Mouse (Mus musculus) embryonic facial prominence, embryonic 11.5 days (tissue): ENCODE results near the gene Rpl26. TPM values are rescaled to one million over a fixed set of nuclear protein-coding genes. Genes with fewer than 3 reads are reported as not detected.

Source experiments
- ATAC-seq: fragments of 200-750 bp; cut with Nextera tagmentation; replicated peaks from 2 replicates; pipeline ENCODE4 v1.8.0; 2017; ENCODE audit warnings: low read depth; ENCODE audit not compliant: insufficient number of reproducible peaks, low FRiP score, low TSS enrichment
- DNase-seq: peaks from one replicate; pipeline ENCODE4 v3.0.0-alpha.2; 2015; ENCODE audit warnings: low spot score
- H3K27ac ChIP-seq: fragments of 300-500 bp; sonication (generic); replicated peaks from 2 replicates; pipeline ENCODE4 v1.5.1; 2014; ENCODE audit warnings: mild to moderate bottlenecking, low read depth, low read length, control low read depth
- H3K27me3 ChIP-seq: fragments of 300-500 bp; sonication (generic); 2 replicates; pipeline ENCODE4 v1.6.1; 2014; ENCODE audit warnings: mild to moderate bottlenecking, low read length, moderate library complexity, mixed read lengths; ENCODE audit not compliant: control insufficient read depth, insufficient read depth
- H3K36me3 ChIP-seq: fragments of 300-500 bp; sonication (generic); replicated peaks from 2 replicates; pipeline ENCODE4 v1.6.1; 2014; ENCODE audit warnings: low read depth, mild to moderate bottlenecking, low read length, moderate library complexity, mixed read lengths; ENCODE audit not compliant: control insufficient read depth, insufficient read depth
- H3K4me1 ChIP-seq: fragments of 300-500 bp; sonication (generic); 2 replicates; pipeline ENCODE4 v1.6.1; 2014; ENCODE audit warnings: low read length, mixed read lengths; ENCODE audit not compliant: control insufficient read depth, insufficient read depth
- H3K4me2 ChIP-seq: fragments of 300-500 bp; sonication (generic); 2 replicates; pipeline ENCODE4 v1.6.1; 2014; ENCODE audit warnings: low read depth, mild to moderate bottlenecking, control low read depth, low read length, moderate library complexity
- H3K4me3 ChIP-seq: fragments of 300-500 bp; sonication (generic); 2 replicates; pipeline ENCODE4 v1.5.1; 2014; ENCODE audit warnings: low read depth, low read length, control low read depth
- H3K9ac ChIP-seq: fragments of 300-500 bp; sonication (generic); replicated peaks from 2 replicates; pipeline ENCODE4 v1.6.1; 2014; ENCODE audit warnings: mild to moderate bottlenecking, control low read depth, low read length
- H3K9me3 ChIP-seq: fragments of 300-500 bp; sonication (generic); replicated peaks from 2 replicates; pipeline ENCODE4 v1.6.1; 2016; ENCODE audit warnings: mild to moderate bottlenecking, low read length, inconsistent platforms, mixed read lengths; ENCODE audit not compliant: control insufficient read depth
- WGBS: fragments of 180-500 bp; shearing (Covaris S2); extraction: QIAGEN DNeasy Blood & Tissue Kit; methylation state at CpG from one replicate; pipeline ENCODE4 v1.1.7; 2014; 5-methylcytosine and 5-hydroxymethylcytosine counted together
- polyA plus RNA-seq: library from polyadenylated mRNA; unstranded; fragments of >200 nt; fragmentation: Nextera tagmentation; extraction: Ambion mirVana; gene quantifications from 2 replicates; pipeline ENCODE4 v1.2.1, GENCODE M21; 2014

Rpl26 gene
- polyA plus RNA-seq, 1 experiment from 2014 or later = 978 TPM

DNA sequence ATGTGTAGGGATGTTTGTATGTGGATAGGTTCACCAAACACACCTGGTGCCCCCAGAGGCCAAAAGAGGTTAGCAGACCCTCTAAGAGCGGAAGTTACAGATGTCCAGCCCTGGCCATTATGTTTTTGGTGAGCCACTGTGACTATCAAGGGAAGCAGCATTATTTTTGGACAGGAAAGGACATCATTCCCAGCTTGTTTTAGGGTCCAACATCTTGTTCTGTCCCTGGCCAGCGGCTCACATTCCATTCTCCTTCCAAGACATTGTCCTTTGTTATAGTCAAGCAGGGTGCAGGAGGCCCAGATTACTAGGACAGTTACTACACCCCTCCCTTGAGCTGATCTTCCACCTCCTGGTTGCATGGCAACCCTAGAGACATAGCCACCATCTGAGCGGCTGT, 5.9 kb downstream of the Rpl26 start:
- H3K9ac ChIP-seq = no peak overlapping the region
- no peak overlapping the region for H3K4me3 ChIP-seq
- peaks cover 12% of the 10 kb centered on the region for H3K36me3 ChIP-seq
- H3K27me3 ChIP-seq = no peaks in the 10 kb centered on the region
- DNase-seq (no peak), ATAC-seq (no peak)
- H3K4me1 ChIP-seq = no peaks in the 10 kb centered on the region
- no peak overlapping the region for H3K4me2 ChIP-seq
- WGBS = 77% methylated on average over 3 of the region's 3 CpGs
- no peak overlapping the region for H3K27ac ChIP-seq
- H3K9me3 ChIP-seq = no peaks in the 10 kb centered on the region

DNA sequence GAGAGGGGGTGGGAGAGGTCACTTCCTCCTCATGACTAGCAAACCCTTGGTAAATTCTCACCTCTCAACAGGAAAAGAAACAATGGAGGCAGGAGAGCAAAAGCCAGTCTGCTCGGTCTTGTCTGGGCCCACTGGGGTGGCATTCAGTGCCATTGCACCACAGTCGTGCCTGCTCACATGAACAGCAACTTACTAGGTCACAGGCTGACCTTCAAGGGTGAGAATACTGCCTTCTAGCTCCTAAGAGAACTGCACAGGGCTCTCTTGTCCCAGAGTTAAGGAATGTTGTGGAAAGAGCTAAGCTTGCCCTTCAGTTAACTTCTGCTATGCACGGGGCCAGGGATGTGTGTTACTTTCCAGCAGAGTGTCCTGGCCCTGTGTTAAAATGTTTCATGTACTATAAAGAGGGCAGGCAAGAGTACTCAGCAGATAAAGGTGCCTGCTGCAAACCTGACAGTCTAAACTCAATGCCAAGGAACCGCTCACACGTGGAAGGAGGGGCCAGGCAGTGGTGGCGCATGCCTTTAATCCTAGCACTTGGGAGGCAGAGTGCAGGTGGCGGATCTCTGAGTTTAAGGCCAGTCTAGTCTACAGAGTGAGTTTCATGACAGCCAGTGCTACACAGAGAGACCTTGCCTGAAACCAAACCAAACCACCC, 7.6 kb downstream of the Rpl26 start:
- Histone ChIP-seq H3K27me3 (no peaks in the 10 kb centered on the region), H3K9ac (no peak overlapping the region; the same call in 1 of the 2 replicates), H3K27ac (no peak overlapping the region), H3K4me1 (no peaks in the 10 kb centered on the region), H3K4me2 (no peak overlapping the region), H3K9me3 (no peaks in the 10 kb centered on the region), H3K36me3 (peaks cover 8% of the 10 kb centered on the region), H3K4me3 (no peak overlapping the region)
- WGBS = 45% methylated on average over 7 of the region's 7 CpGs
- DNase-seq = no peak
- ATAC-seq = no peak

DNA sequence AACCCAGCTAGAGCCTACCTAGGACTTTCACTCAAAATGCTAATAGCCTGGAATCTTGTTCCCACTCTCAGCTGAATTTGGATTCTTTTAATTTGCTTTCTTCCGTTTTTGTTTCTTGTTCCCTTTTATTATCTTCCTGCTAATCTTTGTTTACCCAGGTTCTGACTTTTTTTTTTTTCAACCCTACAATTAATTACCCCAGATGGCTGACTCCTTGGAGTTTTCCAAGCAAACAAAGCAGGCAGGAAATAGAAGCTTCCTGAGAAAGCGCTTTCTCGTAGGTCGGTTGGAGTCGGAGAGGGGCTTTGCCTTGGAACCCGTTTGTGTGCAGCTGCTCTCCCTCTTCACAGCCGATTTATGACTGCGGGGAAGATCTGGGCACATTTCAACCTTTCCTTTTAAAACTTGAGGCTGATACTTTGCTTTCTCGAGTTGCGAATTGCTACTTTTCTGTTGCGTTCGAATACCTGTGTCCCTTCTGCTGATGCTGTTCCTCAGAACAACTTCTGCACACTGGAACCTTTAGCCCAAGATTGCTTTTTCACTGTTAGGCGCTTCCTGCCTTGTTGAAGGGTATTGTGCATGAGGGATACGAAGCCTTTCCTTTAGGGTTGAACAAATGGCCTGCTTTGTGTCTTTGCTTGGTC, 10.3 kb downstream of the Rpl26 start:
- WGBS = 52% methylated on average over 14 of the region's 14 CpGs
- no peak overlapping the region for H3K9ac ChIP-seq

DNA sequence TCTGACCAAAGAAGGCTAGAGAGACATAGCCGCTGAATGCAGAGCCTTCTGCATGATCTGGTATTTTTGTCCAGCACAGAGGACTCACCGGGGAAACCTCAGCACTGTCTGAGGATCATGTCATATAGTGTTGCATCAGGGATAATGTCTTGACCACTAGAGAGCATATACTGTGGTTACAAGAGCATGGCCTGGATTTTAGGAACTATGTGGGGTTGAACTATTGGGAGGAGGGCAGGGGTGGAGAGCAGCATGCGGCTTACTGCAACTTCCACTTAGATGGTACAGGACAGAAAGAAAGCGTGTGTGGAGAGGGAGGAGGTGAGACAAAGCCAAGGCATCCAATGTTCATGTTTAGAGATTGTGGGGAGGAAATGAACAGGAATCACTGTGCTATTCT, 13.2 kb downstream of the Rpl26 start:
- Histone ChIP-seq H3K27me3 (no peaks in the 10 kb centered on the region), H3K4me3 (no peak overlapping the region), H3K9ac (no peak overlapping the region), H3K4me2 (no peak overlapping the region), H3K9me3 (no peaks in the 10 kb centered on the region), H3K36me3 (no peaks in the 10 kb centered on the region), H3K27ac (no peak overlapping the region), H3K4me1 (no peaks in the 10 kb centered on the region)
- no peak for DNase-seq
- no peak for ATAC-seq
- WGBS = 97% methylated on average over 4 of the region's 4 CpGs

More for the DNA sequence above, 10.3 kb downstream of the Rpl26 start:
- no peaks in the 10 kb centered on the region for H3K4me1 ChIP-seq
- DNase-seq (no peak), ATAC-seq (no peak)
- H3K36me3 ChIP-seq = no peaks in the 10 kb centered on the region; the same call in 1 of the 2 replicates
- no peaks in the 10 kb centered on the region for H3K9me3 ChIP-seq
- H3K27ac ChIP-seq = no peak overlapping the region
- H3K4me2 ChIP-seq = no peak overlapping the region
- H3K27me3 ChIP-seq = no peaks in the 10 kb centered on the region
- H3K4me3 ChIP-seq = no peak overlapping the region

DNA sequence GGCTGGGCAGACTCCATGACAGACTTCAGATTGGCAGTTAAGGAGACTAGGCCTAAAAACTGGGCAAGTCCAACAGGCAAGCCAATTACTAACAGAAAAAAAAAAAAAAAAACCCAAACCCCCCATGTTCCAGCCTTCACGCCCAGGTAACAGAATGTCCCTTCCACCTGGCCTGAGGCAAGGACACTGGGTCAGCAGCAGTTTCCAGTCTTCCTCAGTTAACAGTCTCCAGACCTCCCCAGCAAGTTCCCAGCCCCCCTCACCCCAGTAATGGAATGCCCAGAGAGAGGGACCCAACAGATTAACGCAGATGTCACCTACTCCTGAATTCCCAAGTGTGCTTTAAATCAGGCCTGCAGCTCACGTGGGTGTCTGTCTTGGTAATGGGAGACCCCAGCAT, 21.8 kb downstream of the Rpl26 start:
- Histone ChIP-seq H3K4me1 (no peaks in the 10 kb centered on the region), H3K27me3 (no peaks in the 10 kb centered on the region), H3K9ac (no peak overlapping the region), H3K4me2 (no peak overlapping the region), H3K36me3 (no peaks in the 10 kb centered on the region), H3K9me3 (no peaks in the 10 kb centered on the region), H3K27ac (no peak overlapping the region), H3K4me3 (no peak overlapping the region)
- DNase-seq (no peak), ATAC-seq (no peak)
- WGBS = 51% methylated on average over 3 of the region's 3 CpGs

DNA sequence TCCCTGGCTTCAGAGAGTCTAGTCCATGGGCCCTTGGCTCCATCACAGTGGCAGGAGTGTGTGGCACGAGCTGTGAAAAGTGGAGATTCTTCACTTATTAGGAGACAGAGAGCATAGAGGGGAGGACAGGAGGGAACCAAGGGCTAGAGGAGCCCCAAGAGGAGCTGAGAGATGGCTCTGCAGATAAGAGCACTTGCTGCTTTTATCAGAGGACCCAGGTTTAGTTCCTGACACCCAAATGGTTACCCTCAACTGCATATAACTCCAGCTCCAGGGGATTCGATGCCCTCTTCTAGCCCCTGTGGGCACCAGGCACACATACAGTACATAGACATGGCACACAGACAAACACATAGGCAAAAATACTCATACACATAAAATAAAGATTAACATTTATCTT, 23.4 kb downstream of the Rpl26 start:
- Histone ChIP-seq H3K4me1 (no peaks in the 10 kb centered on the region), H3K4me2 (no peak overlapping the region), H3K27ac (no peak overlapping the region), H3K4me3 (no peak overlapping the region), H3K36me3 (no peaks in the 10 kb centered on the region), H3K27me3 (no peaks in the 10 kb centered on the region), H3K9me3 (no peaks in the 10 kb centered on the region), H3K9ac (no peak overlapping the region)
- DNase-seq (no peak), ATAC-seq (no peak)
- 85% methylated on average over 2 of the region's 2 CpGs for WGBS

DNA sequence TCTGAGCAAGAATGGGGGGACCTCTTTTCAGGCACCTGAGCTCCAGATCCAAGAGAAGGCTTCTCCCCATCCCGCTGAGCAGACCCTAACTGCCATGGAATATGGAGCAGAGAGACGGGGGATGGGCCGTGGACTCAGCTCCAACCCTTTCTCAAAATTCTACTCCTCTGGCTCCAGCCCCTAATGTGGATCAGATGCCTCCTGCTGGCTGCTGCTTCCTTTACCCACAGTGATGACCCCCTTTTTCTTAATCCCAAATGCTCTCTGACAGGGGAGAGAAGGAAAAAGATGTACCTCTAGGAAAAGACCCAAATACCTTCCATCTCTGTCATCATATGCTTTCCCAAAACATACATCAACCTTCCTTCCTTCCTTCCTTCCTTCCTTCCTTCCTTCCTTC, 25.6 kb downstream of the Rpl26 start, which contains the start of gene Odf4:
Gene Odf4 (minus strand): TSS at position 101 of the 400 bp plus-strand sequence.
- H3K27ac ChIP-seq = no peak within 1 kb of the TSS
- 78% methylated on average over 3 of the region's 3 CpGs for WGBS
- H3K9ac ChIP-seq = no peak within 1 kb of the TSS
- no peaks in the 10 kb centered on the region for H3K9me3 ChIP-seq
- no peak within 1 kb of the TSS for H3K4me2 ChIP-seq
- H3K4me1 ChIP-seq = no peaks in the 10 kb centered on the region
- H3K36me3 ChIP-seq = no peaks in the 10 kb centered on the region
- no peak within 1 kb of the TSS for H3K4me3 ChIP-seq
- DNase-seq (no peak), ATAC-seq (no peak)
- H3K27me3 ChIP-seq = no peaks in the 10 kb centered on the region

DNA sequence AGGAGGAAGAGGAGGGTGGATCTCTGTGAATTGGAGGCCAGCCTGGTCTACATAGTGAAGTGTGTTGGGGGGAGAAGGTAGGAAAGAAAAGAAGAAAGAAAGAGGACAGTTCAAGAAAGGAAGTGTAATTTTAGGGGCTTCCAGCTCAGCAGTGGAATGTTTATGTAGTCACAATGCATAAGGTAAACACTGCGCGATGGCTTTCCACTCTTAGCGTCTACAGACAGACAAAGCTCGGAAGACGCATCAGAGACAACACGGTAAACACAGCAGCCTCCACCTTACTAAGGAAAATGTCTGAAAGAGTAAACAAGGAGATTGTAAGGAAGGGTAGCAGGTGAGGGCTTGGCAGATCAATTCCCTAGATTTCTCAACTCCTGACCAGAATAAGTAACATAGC, 28.6 kb downstream of the Rpl26 start:
- H3K4me3 ChIP-seq = no peak overlapping the region
- ATAC-seq = no peak
- H3K9ac ChIP-seq = no peak overlapping the region
- H3K27ac ChIP-seq = no peak overlapping the region
- no peaks in the 10 kb centered on the region for H3K36me3 ChIP-seq
- no peaks in the 10 kb centered on the region for H3K9me3 ChIP-seq
- DNase-seq = no peak
- no peaks in the 10 kb centered on the region for H3K27me3 ChIP-seq
- H3K4me1 ChIP-seq = no peaks in the 10 kb centered on the region
- WGBS = 81% methylated on average over 6 of the region's 6 CpGs
- H3K4me2 ChIP-seq = no peak overlapping the region
